ENCODE assay signal across 11 mouse cellular contexts in genomic region chr2:128422677-128423076, GRCm38 (mm10).
DNase-seq lines count a peak whose midpoint lies in the region; ATAC-seq and TF ChIP-seq lines count a peak whose summit lies in the region.
"Had no signal": no experiment of that assay in that cellular context is flagged by ENCODE, and none has a peak within 500 bp of the region (broad histone marks: within the 10 kb centered on the region; RNA-seq: fewer than 3 reads in every experiment).

No protein-coding gene starts in this region.

- H3K4me3 ChIP-seq in forebrain, embryonic 11.5 days (ENCODE audit: low read depth, low read length): no peak overlapping the region
- H3K4me3 ChIP-seq in forebrain, embryonic 13.5 days: no peak overlapping the region
- H3K4me3 ChIP-seq in lung, postnatal 0 days (ENCODE audit: low read depth, low read length): no peak overlapping the region
- H3K4me3 ChIP-seq: liver, embryonic 13.5 days had no signal

- TF ChIP-seq EP300 in lung, postnatal 0 days (IDR thresholded peaks at IDR 0.05): peak; percentile 65; the same call in 1 of the 2 replicates

- peak; percentile 61 for DNase-seq in forebrain, embryonic 11.5 days (ENCODE audit: low spot score)
- DNase-seq in lung, postnatal 0 days (ENCODE audit: low spot score): peak; percentile 47
- DNase-seq in lung, postnatal 36 days: no peak
- DNase-seq in brain, embryonic 14.5 days (ENCODE audit: low read depth): no peak
- DNase-seq in thymus, postnatal 0 days (ENCODE audit: low spot score): peak; percentile 47
- DNase-seq in adrenal gland, postnatal 25 days: no peak
- no peak for DNase-seq in layer of hippocampus, postnatal 36 days
- DNase-seq: liver, embryonic 13.5 days; right cerebral cortex, postnatal 4 days had no signal

- peak; percentile 65 for TF ChIP-seq CTCF in lung, postnatal 0 days (IDR thresholded peaks at IDR 0.05)
- TF ChIP-seq CTCF in brain, embryonic 14.5 days (IDR thresholded peaks at IDR 0.05; ENCODE audit: borderline replicate concordance, extremely low read depth, insufficient read depth, insufficient read length): peak; percentile 61; the same call in 1 of the 2 replicates

- H3K4me2 ChIP-seq in forebrain, embryonic 11.5 days (ENCODE audit: low read depth, low read length, severe bottlenecking): no peak overlapping the region
- no peak overlapping the region for H3K4me2 ChIP-seq in forebrain, embryonic 13.5 days
- no peak overlapping the region for H3K4me2 ChIP-seq in lung, postnatal 0 days (replicated peaks; ENCODE audit: low read depth, low read length)
- H3K4me2 ChIP-seq: liver, embryonic 13.5 days had no signal

- H3K27me3 ChIP-seq in forebrain, embryonic 11.5 days (ENCODE audit: control insufficient read depth, insufficient read depth, low read length): no peaks in the 10 kb centered on the region
- no peaks in the 10 kb centered on the region for H3K27me3 ChIP-seq in forebrain, embryonic 13.5 days
- no peaks in the 10 kb centered on the region for H3K27me3 ChIP-seq in lung, postnatal 0 days (replicated peaks; ENCODE audit: insufficient read depth, low read length)
- H3K27me3 ChIP-seq: liver, embryonic 13.5 days had no signal

- H3K27ac ChIP-seq in forebrain, embryonic 11.5 days (ENCODE audit: low read depth, low read length): no peak overlapping the region
- H3K27ac ChIP-seq in forebrain, embryonic 13.5 days: no peak overlapping the region
- no peak overlapping the region for H3K27ac ChIP-seq in lung, postnatal 0 days (ENCODE audit: low read length)
- H3K27ac ChIP-seq: liver, embryonic 13.5 days had no signal

- no peaks in the 10 kb centered on the region for H3K4me1 ChIP-seq in forebrain, embryonic 11.5 days (replicated peaks; ENCODE audit: control insufficient read depth, insufficient read depth, low read length)
- H3K4me1 ChIP-seq in forebrain, embryonic 13.5 days: no peaks in the 10 kb centered on the region
- peaks cover 5% of the 10 kb centered on the region; the same call in 1 of the 2 replicates for H3K4me1 ChIP-seq in lung, postnatal 0 days (ENCODE audit: insufficient read depth, low read depth, low read length)

- no peak for TF ChIP-seq POLR2A in brain, embryonic 14.5 days (IDR thresholded peaks at IDR 0.05; ENCODE audit: borderline replicate concordance, extremely low read depth, insufficient read depth, insufficient read length, poor library complexity, severe bottlenecking)

- no peaks in the 10 kb centered on the region for H3K36me3 ChIP-seq in forebrain, embryonic 11.5 days (ENCODE audit: control insufficient read depth, insufficient read depth, low read length)
- H3K36me3 ChIP-seq in forebrain, embryonic 13.5 days (ENCODE audit: poor library complexity, severe bottlenecking): no peaks in the 10 kb centered on the region
- H3K36me3 ChIP-seq in lung, postnatal 0 days (ENCODE audit: insufficient read depth, low read length): no peaks in the 10 kb centered on the region
- H3K36me3 ChIP-seq: liver, embryonic 13.5 days had no signal

- no peak overlapping the region for H3K9ac ChIP-seq in forebrain, embryonic 11.5 days (ENCODE audit: low read length)
- no peak overlapping the region for H3K9ac ChIP-seq in forebrain, embryonic 13.5 days
- H3K9ac ChIP-seq in lung, postnatal 0 days (replicated peaks; ENCODE audit: low read depth): no peak overlapping the region
- H3K9ac ChIP-seq: liver, embryonic 13.5 days had no signal

- WGBS in forebrain, embryonic 11.5 days: 44% methylated on average over 6 of the region's 6 CpGs
- 40% methylated on average over 6 of the region's 6 CpGs for WGBS in forebrain, embryonic 13.5 days
- WGBS in lung, postnatal 0 days: 32% methylated on average over 6 of the region's 6 CpGs

- no peaks in the 10 kb centered on the region for H3K9me3 ChIP-seq in forebrain, embryonic 11.5 days (ENCODE audit: control insufficient read depth, low read length)
- no peaks in the 10 kb centered on the region for H3K9me3 ChIP-seq in forebrain, embryonic 13.5 days (replicated peaks)
- no peaks in the 10 kb centered on the region for H3K9me3 ChIP-seq in lung, postnatal 0 days (ENCODE audit: low read length)
- H3K9me3 ChIP-seq: liver, embryonic 13.5 days had no signal

- ATAC-seq in forebrain, embryonic 11.5 days (replicated peaks; ENCODE audit: low FRiP score): no peak
- no peak for ATAC-seq in forebrain, embryonic 13.5 days
- ATAC-seq in lung, postnatal 0 days: peak; percentile 65
- ATAC-seq: forebrain, embryonic 16.5 days had no signal

Comparison
In these comparisons a context has a peak if more than half of its experiments do, and no peak if none do; other contexts are left out.
1. DNase-seq: peak in forebrain, embryonic 11.5 days (single experiment), lung, postnatal 0 days (single experiment) and thymus, postnatal 0 days (single experiment); none in lung, postnatal 36 days (single experiment), brain, embryonic 14.5 days (single experiment), adrenal gland, postnatal 25 days (single experiment) and layer of hippocampus, postnatal 36 days (0 of 2).